Mouse (Mus musculus) heart, embryonic 13.5 days (tissue): Measurements from ENCODE around the gene Trpm5. TPM values are rescaled to one million over a fixed set of nuclear protein-coding genes. Genes with fewer than 3 reads are reported as not detected.
A peak's percentile ranks its signal among the peaks of the same experiment; 100 is the strongest.

Experiments
- ATAC-seq: fragments of 200-750 bp; cut with Nextera tagmentation; 2 replicates; pipeline ENCODE4 v1.8.0; 2017; ENCODE audit warnings: moderate TSS enrichment; ENCODE audit not compliant: insufficient number of reproducible peaks, low FRiP score, low TSS enrichment; ENCODE audit errors: extremely low read depth
- H3K27ac ChIP-seq: fragments of 300-500 bp; sonication (generic); replicated peaks from 2 replicates; pipeline ENCODE4 v1.5.1; 2015; ENCODE audit warnings: moderate library complexity, mild to moderate bottlenecking, inconsistent platforms
- H3K27me3 ChIP-seq: fragments of 300-500 bp; sonication (generic); replicated peaks from 2 replicates; pipeline ENCODE4 v1.6.1; 2015; ENCODE audit warnings: mild to moderate bottlenecking, inconsistent platforms
- H3K36me3 ChIP-seq: fragments of 300-500 bp; sonication (generic); 2 replicates; pipeline ENCODE4 v1.6.1; 2015; ENCODE audit warnings: mild to moderate bottlenecking, inconsistent platforms
- H3K4me1 ChIP-seq: fragments of 300-500 bp; sonication (generic); 2 replicates; pipeline ENCODE4 v1.6.1; 2015; ENCODE audit warnings: inconsistent platforms
- H3K4me2 ChIP-seq: fragments of 300-500 bp; sonication (generic); 2 replicates; pipeline ENCODE4 v1.6.1; 2015; ENCODE audit warnings: inconsistent platforms, mild to moderate bottlenecking, moderate library complexity
- H3K4me3 ChIP-seq: fragments of 300-500 bp; sonication (generic); 2 replicates; pipeline ENCODE4 v1.5.1; 2015; ENCODE audit warnings: moderate library complexity, mild to moderate bottlenecking, inconsistent platforms
- H3K9ac ChIP-seq: fragments of 300-500 bp; sonication (generic); 2 replicates; pipeline ENCODE4 v1.6.1; 2015; ENCODE audit warnings: inconsistent platforms, mild to moderate bottlenecking, moderate library complexity
- H3K9me3 ChIP-seq: fragments of 300-500 bp; sonication (generic); 2 replicates; pipeline ENCODE4 v1.6.1; 2016; ENCODE audit warnings: inconsistent platforms
- WGBS: fragments of 180-500 bp; shearing (Covaris S2); methylation state at CpG from one replicate; pipeline ENCODE4 v1.1.7; 2015; ENCODE audit warnings: mixed read lengths; 5-methylcytosine and 5-hydroxymethylcytosine counted together
- polyA plus RNA-seq: library from polyadenylated mRNA; unstranded; fragments of >200 nt; fragmentation: Nextera tagmentation; extraction: Ambion mirVana; gene quantifications from 2 replicates; pipeline ENCODE4 v1.2.1, GENCODE M21; 2015

Gene Trpm5
- polyA plus RNA-seq, 1 experiment from 2014 or later, result 4.4 TPM

GRCm38 (mm10) chr7:143037306-143037705 is 57.1 kb downstream of the Trpm5 start:
- H3K27me3 ChIP-seq, result no peaks in the 10 kb centered on the region
- H3K9me3 ChIP-seq, result no peaks in the 10 kb centered on the region
- H3K4me1 ChIP-seq, result peaks cover 35% of the 10 kb centered on the region
- 87% methylated on average over 4 of the region's 4 CpGs for WGBS
- ATAC-seq, result no peak
- H3K27ac ChIP-seq, result no peak overlapping the region
- no peak overlapping the region for H3K4me2 ChIP-seq
- no peak overlapping the region for H3K9ac ChIP-seq
- H3K36me3 ChIP-seq, result peaks cover 30% of the 10 kb centered on the region
- no peak overlapping the region for H3K4me3 ChIP-seq

DNA sequence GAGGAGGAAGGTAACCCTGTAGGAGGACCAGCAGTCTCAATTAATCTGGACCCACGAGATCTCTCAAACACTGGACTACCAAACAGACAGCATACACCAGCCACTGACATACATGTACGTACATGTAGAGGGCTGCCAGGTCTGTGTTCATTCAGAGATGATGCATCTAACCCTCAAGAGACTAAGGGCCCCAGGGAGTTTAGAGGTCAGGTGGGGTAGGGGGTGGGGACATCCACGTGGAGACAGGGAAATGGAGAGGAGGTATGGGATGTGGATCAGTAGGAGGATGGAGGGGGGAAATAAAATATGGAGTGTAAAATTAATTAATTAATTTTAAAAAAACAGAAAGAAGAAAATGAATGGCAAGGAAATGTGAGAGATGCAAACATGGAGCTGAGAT is 57.7 kb downstream of the Trpm5 start:
- Histone ChIP-seq H3K36me3 (peaks cover 30% of the 10 kb centered on the region), H3K27me3 (no peaks in the 10 kb centered on the region), H3K9me3 (no peaks in the 10 kb centered on the region), H3K4me1 (peaks cover 35% of the 10 kb centered on the region), H3K27ac (no peak overlapping the region), H3K4me3 (no peak overlapping the region), H3K4me2 (no peak overlapping the region), H3K9ac (no peak overlapping the region)
- WGBS, result 83% methylated on average over 3 of the region's 3 CpGs
- ATAC-seq, result no peak

GRCm38 (mm10) chr7:143034519-143035450 is 59.7 kb downstream of the Trpm5 start:
- WGBS, result 83% methylated on average over 8 of the region's 8 CpGs
- H3K36me3 ChIP-seq, result peaks cover 36% of the 10 kb centered on the region
- no peak for ATAC-seq

DNA sequence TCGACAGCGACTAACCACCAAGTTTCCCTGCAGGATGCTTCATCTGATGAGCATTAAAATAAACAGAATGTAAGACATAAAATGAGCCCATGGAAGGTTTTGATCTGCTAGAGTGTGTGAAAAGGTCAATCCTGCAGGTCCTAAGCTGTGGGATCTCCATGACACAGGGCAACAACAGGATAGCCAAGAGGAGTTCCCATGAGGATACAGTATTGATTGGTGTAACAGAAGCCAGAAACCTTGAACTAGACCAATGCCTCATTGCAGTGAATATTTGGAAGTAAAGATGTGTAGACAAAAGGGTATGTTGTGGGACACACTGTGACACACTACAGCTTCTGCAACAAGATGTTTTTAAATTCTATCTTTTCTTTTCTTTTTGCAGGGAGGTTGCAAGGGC is 60.3 kb downstream of the Trpm5 start:
- Histone ChIP-seq H3K36me3 (peaks cover 36% of the 10 kb centered on the region), H3K4me2 (no peak overlapping the region), H3K4me1 (peaks cover 25% of the 10 kb centered on the region), H3K27ac (no peak overlapping the region), H3K9ac (no peak overlapping the region), H3K27me3 (no peaks in the 10 kb centered on the region), H3K9me3 (no peaks in the 10 kb centered on the region), H3K4me3 (no peak overlapping the region)
- ATAC-seq, result no peak
- WGBS, result 88% methylated on average over 2 of the region's 2 CpGs

More at GRCm38 (mm10) chr7:143034519-143035450, 59.7 kb downstream of the Trpm5 start:
- H3K9me3 ChIP-seq, result no peaks in the 10 kb centered on the region
- H3K9ac ChIP-seq, result no peak overlapping the region
- no peak overlapping the region for H3K4me3 ChIP-seq
- peaks cover 25% of the 10 kb centered on the region for H3K4me1 ChIP-seq
- H3K4me2 ChIP-seq, result no peak overlapping the region
- no peak overlapping the region for H3K27ac ChIP-seq
- no peaks in the 10 kb centered on the region for H3K27me3 ChIP-seq

GRCm38 (mm10) chr7:143033581-143033980 is 60.9 kb downstream of the Trpm5 start:
- H3K4me1 ChIP-seq, result peaks cover 23% of the 10 kb centered on the region
- peaks cover 36% of the 10 kb centered on the region for H3K36me3 ChIP-seq
- no peak overlapping the region for H3K27ac ChIP-seq
- H3K9ac ChIP-seq, result no peak overlapping the region
- no peaks in the 10 kb centered on the region for H3K27me3 ChIP-seq
- 76% methylated on average over 4 of the region's 4 CpGs for WGBS
- no peak overlapping the region for H3K4me2 ChIP-seq
- ATAC-seq, result no peak
- H3K9me3 ChIP-seq, result no peaks in the 10 kb centered on the region
- no peak overlapping the region for H3K4me3 ChIP-seq

- Histone ChIP-seq H3K9me3 (no peaks in the 10 kb centered on the region), H3K27ac (peak overlapping the region; percentile 74), H3K4me3 (no peak overlapping the region), H3K36me3 (peaks cover 30% of the 10 kb centered on the region), H3K4me2 (no peak overlapping the region), H3K27me3 (no peaks in the 10 kb centered on the region), H3K9ac (no peak overlapping the region), H3K4me1 (peaks cover 36% of the 10 kb centered on the region)
- 39% methylated on average over 1 of the region's 1 CpGs for WGBS
- no peak for ATAC-seq
These were observed 62.6 kb downstream of the Trpm5 start for GRCm38 (mm10) chr7:143031816-143032215.

DNA sequence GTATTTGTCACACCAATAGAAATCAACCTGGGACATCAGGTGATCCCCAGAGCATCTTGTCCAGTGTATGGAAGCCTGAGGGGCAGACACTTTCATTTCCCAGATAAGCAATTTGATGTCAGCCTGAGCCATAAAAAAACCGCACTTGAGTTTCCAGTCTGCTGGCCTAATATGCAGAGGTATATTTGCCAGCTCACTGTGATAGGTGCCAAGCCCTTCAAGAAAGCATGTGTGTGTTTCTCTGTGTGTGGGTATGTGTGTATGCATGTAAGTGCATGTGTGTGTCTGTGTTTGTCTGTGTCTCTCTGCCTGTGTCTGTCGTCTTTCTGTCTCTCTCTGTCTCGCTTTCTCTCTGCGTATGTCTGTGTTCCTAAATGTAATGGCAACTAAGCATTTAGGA is 67.2 kb downstream of the Trpm5 start:
- no peak overlapping the region for H3K4me2 ChIP-seq
- no peak overlapping the region for H3K4me3 ChIP-seq
- H3K9ac ChIP-seq, result no peak overlapping the region
- H3K9me3 ChIP-seq, result no peaks in the 10 kb centered on the region
- H3K27me3 ChIP-seq, result no peaks in the 10 kb centered on the region
- H3K27ac ChIP-seq, result peak overlapping the region; percentile 48; the same call in 1 of the 2 replicates
- 88% methylated on average over 4 of the region's 4 CpGs for WGBS
- no peak for ATAC-seq
- peaks cover 26% of the 10 kb centered on the region for H3K4me1 ChIP-seq
- peaks cover 12% of the 10 kb centered on the region for H3K36me3 ChIP-seq

GRCm38 (mm10) chr7:143025496-143025895 is 68.9 kb downstream of the Trpm5 start:
- H3K9ac ChIP-seq, result no peak overlapping the region
- H3K4me2 ChIP-seq, result no peak overlapping the region
- no peak overlapping the region for H3K27ac ChIP-seq
- H3K4me1 ChIP-seq, result peaks cover 21% of the 10 kb centered on the region
- peaks cover 7% of the 10 kb centered on the region for H3K36me3 ChIP-seq
- ATAC-seq, result no peak
- no peaks in the 10 kb centered on the region for H3K9me3 ChIP-seq
- H3K4me3 ChIP-seq, result no peak overlapping the region
- 78% methylated on average over 3 of the region's 3 CpGs for WGBS
- no peaks in the 10 kb centered on the region for H3K27me3 ChIP-seq

DNA sequence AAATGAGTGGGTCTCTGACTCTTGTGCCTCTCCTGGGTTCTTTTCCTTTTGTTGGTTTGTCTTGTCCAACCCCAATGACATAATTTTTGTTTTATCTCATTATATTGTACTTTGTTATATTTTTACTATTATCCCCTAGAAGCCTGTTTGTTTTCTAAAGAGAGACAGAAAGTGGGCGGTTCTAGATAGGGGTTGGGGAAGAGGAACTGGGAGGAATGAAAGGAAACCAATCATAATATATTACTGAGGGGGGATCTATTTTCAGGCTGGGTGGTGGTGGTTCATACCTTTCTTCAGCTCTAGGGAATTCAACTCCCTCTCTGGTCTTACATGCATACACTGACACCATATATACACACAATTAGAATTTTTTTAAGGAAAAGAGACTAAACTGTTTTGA is 70.1 kb downstream of the Trpm5 start:
- Histone ChIP-seq H3K4me1 (peaks cover 21% of the 10 kb centered on the region), H3K27me3 (no peaks in the 10 kb centered on the region), H3K4me3 (no peak overlapping the region), H3K4me2 (no peak overlapping the region), H3K27ac (no peak overlapping the region), H3K9ac (no peak overlapping the region), H3K36me3 (peaks cover 7% of the 10 kb centered on the region), H3K9me3 (no peaks in the 10 kb centered on the region)
- no peak for ATAC-seq
- WGBS, result 83% methylated on average over 1 of the region's 1 CpGs

DNA sequence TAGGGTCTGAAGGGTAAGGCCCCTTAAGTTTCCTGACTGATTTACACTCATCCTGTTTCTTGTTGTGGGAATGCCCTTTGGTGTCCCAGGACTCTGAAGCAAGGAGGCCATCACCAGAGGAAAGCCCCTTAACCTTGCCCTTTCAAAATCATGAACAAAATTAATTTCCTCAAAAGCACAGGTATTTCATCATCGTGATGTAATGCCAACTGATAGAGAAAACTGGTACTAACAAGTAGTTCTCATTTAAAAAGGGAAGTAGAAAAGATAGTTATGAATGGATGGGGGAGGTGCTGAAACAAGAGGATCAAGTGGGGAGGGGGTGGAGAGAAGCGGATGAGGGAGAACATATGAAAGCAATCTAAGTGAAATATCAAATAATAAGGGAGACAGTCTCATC is 70.9 kb downstream of the Trpm5 start:
- no peaks in the 10 kb centered on the region for H3K27me3 ChIP-seq
- H3K36me3 ChIP-seq, result peaks cover 7% of the 10 kb centered on the region
- H3K4me3 ChIP-seq, result no peak overlapping the region
- 81% methylated on average over 2 of the region's 2 CpGs for WGBS
- H3K4me1 ChIP-seq, result peaks cover 21% of the 10 kb centered on the region
- ATAC-seq, result no peak
- no peak overlapping the region for H3K27ac ChIP-seq
- no peak overlapping the region for H3K4me2 ChIP-seq
- no peak overlapping the region for H3K9ac ChIP-seq
- no peaks in the 10 kb centered on the region for H3K9me3 ChIP-seq

DNA sequence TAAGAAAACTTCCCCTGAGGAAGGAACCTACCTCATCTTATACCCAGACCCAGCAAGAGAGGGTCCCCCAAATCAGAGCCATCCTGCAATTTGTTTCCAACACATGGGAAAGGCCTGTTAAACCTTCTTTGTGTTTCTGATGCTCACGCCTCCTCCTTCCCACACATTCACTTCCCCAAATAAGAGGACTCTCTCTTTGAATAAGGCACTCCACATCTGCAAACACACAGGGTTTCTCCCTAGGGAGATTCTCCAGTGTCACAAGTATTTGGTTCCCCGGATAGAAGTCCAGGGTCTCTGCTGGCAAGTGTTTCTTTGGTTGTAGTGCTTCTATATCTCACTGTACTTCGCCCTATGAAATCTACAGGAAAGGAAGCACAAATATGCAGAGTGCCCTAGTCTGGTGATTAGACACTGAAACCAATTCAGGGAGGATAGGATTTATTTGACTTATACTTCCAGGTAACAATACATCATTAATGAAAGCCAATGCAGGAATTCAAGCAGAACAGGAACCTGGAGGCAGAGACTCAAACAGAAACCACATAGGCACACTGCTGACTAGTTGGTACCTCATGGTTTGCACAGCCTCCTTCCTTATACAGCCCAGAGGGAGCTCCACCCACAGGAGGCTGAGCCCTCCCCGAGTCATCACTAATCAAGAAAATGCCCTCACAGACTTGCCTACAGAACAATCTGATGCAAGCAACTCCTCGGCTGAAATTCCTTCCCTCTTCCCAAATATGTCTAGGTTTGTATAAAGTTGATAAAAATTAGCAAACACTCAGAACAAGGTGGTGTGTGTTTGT is 72.9 kb downstream of the Trpm5 start:
- no peak overlapping the region for H3K9ac ChIP-seq
- no peak for ATAC-seq
- H3K9me3 ChIP-seq, result no peaks in the 10 kb centered on the region
- 49% methylated on average over 5 of the region's 5 CpGs for WGBS
- H3K4me3 ChIP-seq, result no peak overlapping the region
- H3K27ac ChIP-seq, result no peak overlapping the region
- peaks cover 23% of the 10 kb centered on the region for H3K4me1 ChIP-seq
- no peaks in the 10 kb centered on the region for H3K27me3 ChIP-seq
- no peak overlapping the region for H3K4me2 ChIP-seq
- H3K36me3 ChIP-seq, result peaks cover 7% of the 10 kb centered on the region
